Mouse (Mus musculus) adipocyte (in vitro differentiated cells): ENCODE data around the gene Csnk1d.

Source experiments
- DNase-seq: peaks from one replicate; pipeline ENCODE4 v3.0.0-alpha.2; 2016; ENCODE audit warnings: low spot score

Csnk1d gene

DNA sequence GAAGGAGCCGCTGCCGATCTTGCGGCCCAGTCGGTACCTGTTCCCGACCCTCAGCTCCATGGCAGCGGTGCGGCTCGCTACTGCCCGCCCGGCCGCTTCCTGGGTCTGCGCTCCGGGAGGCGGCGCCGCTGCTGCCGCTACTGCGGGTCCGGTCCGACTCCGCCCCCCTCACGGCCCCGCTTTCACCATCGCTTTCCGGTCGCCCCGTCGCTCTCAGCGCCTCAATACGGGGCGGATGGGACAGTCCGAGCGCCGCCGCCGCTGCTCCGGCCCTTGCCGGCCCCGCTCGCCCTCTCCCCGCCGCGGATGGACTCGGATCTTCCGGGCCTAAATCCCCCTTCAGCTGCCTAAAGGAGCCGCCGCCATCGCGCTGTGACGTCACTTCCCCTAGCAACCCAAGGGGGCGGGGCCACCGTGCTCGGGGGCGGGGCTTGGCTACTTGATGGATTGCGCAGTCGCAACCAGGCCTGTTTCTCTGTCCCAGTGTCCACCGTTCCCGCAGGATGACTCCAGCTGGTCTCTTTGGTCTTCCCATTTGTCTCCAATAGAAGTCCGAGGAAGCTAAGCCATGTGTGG, at the start of gene Csnk1d:
Csnk1d (minus strand) TSS at position 380 of the 576 bp plus-strand sequence.
- peak; percentile 96 for DNase-seq

DNA sequence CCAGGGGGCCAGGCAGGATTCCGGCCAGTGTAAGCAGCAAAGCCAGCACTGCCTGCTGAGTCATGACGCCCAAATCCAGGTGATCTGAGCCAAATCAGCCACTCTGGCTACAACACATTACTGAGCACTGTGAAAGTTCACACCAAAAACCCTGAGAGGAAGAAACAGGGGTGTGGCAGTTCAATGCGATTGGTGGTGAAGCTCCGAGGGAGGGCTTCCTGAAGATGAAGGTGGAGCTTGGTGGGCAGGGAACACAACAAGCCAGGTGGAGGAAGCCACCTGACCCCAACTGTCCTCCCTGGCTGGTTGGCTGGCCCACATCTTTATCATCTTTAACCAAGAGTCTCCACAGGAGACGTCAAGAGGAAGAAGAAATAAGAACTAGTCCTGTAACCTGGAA, 48.2 kb upstream of the Csnk1d start, which contains the start of gene Cd7:
Cd7 (minus strand) TSS at position 117 of the 400 bp plus-strand sequence.
- DNase-seq, result no peak

DNA sequence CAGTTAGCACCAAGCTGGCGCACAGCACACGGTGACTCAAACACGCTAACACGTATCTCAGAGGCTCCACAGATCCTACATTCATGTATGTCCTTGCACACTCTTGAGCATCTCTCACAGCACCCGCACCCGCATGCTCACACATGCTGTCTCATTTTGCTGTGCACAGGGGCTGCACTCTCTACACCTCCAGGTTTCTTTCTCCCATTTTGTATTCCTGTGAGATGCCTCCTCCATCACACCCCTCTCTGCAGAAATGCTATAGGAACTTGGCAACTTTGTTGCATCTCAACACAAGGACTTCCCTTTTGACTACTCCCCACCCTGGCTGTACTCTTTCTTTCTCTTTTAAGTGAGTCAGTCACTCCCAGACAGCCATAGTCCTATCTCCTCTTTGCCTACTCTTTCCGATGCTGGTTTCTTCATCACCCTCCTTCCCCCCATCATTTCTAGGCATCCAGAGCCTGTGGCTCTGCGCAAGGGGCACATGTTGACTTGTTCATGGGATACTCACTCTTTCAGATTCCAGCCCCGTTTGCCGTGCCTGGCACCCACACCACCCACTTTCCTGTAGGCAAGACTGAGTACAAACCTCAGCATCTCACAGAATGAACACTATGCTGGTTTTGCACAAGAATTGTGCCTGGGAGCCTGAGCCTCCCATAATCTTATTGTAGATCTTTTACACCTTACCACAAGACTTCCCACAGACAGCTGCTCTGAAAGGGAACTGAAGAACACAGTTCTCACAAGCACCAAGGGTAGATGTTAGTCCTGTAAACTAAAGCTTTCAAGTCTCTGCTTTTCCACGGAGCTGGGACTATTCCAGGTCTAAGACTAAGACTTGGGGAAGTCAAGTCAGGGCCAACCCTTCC, 47.5 kb upstream of the Csnk1d start:
- no peak for DNase-seq

DNA sequence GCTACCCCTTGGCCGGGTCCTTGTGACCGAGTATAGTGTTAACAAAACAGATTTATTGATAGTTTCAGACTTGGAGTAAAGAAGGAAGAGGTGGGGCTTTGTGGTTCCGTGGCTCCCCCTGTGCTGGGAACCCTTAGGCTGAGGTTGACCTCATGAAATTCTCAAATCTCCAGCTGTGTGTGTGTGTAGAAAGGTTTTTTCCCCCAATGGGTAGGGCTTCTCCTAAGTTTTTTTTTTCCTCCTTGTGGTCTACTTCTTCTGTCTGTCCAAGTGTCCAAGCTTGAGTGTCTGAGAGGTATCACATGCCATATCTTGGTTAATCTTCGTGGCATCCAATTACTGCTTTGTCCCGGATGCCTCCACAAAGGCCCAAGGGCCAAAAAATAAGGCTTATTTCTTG, 42.0 kb upstream of the Csnk1d start:
- no peak for DNase-seq

DNA sequence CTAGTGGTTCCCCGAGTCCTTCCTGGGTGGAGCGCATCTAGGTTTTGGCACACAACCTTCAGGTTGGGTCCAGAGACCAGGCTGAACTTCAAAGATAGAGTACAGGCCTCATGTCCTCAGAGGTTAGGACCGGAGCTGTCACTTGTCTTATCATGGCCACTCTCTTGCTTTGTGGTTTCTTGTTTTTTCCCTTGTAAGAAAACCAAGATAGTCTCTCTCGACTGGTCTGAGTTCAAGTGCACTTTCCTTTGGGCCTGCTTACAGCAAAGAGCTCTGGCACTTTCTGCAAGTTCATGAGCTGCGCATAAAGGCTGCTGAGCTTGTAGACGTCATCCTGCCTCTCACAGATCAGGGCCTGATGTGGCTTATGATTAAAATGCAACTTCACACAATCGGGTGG, 36.1 kb upstream of the Csnk1d start:
- DNase-seq, result no peak

DNA sequence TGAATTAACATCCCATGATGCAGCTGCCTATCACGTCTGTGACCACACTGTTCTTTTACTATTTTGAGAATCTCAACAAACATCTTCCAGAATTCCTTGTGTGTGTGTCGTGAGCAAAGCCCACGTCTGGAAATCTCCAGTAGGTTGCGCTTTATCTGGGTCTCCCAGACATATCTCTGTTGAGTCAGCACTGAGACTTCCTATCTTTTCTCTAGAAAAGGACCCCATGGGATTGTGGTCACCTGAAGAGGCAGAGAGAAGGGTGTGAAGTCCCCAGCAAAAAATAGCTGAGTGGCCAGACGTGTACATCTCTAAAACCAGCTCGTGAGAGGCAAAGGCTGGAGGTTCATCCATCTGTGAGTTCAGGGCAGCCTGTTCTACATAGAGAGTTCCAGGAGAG, 33.0 kb upstream of the Csnk1d start:
- DNase-seq, result no peak

DNA sequence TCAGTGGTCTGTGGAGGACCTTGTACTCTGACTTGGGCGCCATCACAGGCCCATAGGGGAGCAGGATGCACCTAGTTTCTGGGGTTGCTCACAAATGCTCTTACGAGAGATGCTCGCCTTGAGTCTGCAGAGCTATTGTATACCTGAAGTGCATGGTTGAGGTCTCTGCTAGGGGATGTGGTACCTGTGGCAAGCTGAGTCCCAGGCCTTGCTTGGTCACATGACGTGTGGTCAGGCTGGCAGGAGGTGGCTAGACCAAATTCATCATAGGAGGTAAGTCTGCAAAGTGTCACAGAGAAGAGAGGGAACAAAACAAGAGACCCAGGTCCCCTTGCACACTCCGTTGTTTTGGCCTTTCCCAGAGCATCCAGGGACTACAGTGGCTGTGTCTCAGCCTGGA, 28.4 kb upstream of the Csnk1d start:
- no peak for DNase-seq

DNA sequence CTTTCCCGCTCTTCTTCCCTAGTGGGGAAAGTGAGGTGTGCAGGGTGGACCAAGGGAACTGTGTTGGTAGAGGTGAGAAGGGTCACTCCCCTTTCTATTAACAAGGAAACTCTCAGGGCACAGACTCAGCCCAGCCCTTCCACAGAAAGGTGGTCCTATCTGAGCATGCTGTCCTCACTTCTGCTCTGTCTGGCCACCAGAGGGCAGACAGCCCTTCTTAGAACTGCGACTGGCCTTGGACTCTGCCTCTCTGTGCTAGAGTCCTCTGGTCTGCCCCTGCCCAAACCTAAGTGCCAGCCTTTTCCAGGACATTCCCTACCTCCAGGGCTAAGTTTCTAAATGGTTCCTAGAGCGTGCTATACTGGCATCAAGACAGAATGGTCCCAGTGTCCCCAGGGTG, 26.6 kb upstream of the Csnk1d start:
- peak; percentile 80 for DNase-seq

DNA sequence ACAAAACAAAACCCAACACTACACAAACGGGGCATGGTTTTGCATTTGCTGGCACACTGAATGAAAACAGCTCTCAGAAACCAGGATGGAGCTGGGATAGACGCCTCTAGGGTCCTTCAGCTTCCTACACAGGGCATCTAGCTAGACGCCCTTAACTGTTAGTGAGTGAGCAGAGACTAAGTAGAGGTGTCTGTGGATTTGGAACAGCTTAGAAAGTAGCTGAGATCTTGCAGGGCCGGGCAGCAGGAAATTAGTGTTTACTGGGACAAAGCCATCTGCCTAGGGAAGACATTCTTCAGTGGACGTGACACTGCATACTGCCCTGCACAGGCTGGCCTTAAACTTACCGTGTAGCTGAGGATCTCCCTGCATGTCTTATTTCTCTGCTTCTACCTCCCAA, 24.3 kb upstream of the Csnk1d start:
- DNase-seq, result no peak

DNA sequence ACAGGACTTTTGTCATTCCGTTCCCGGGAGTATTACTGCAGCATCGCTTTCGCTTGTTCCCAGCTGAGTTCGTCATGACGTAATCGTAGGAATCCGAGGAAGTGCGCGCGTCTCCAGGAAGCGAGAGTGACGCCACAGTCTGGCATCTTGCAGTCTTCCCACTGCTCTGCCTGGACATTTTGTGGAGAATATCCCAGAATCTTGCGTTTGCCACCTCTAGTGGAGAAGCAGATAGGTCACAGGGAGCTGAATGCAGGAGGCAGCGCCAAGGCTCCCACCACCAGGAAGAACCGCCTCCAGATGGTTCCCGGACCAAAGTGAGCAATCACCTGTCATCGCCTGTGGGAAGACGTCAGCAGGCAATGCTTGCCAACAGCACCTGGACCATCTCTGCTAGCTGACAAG, 23.8 kb upstream of the Csnk1d start:
- peak; percentile 31 for DNase-seq

DNA sequence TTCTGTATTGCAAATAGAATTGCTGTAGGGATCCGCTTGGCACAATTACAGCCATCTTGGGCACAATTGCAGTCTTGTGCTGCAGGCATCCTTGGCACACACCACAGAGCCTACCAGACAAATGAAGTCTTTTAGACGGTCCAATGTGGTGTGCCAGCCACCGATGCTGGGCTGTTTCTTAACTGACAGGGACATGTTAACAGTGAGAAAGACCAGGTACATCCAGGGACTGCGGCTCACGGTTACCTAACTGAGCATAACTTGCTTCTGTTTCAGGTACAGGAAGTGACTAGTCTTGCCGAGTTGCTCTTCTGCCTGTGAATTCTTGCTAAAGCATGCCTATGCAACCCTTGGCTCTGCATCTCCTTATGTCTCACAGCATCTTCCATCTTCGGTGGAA, 22.5 kb upstream of the Csnk1d start:
- DNase-seq, result no peak

DNA sequence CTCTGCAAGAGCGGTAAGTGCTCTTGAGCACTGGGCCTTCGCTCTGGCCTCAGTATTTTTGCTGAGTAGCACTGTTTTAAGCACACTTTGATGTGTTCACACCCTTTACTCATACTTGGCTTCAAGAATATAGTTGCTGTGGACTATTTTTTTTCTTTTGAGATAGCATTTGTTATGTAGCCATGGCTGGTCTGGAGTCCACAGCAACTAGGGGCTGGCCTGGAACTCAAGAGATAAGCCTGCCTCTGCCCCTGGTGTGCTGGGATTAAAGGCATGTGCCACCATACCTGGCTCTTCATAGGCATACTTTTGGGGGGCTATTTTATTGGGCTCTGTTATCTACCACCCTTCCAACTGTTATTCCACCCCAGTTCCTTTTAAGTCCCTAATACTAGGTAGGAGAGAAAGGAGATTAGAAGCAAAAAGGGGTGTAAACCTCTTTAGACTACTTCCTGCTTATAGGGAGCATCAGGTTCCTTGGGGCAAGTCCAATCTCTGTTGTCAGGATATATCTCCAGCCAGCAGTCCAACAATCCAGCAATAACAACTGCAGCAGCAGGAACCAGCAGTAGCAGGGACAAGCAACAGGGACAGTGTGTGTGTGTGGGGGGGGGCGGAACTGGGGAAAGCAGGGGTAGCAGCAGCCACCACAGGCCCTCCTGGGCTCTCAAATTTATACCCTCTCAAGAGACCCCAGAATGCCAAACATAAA, 19.1 kb upstream of the Csnk1d start:
- DNase-seq, result no peak

DNA sequence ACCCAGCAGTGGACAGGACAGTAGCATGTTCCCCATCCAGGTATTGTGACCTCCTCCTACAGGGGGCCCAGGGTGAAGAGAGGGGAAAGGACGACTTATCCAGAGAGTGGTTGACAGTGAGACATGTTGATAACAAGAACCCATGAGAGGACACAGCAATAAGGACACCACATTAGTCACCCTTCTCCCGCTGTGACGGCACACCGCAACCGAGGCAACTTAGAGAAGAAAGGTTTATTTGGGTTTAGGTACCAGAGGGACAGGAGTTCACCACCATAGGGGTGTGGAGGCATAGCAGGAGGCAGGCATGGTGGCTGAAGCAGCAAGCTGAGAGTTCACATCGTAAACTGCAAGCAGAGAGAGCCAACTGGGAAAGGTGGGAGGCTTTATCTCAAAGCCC, 15.1 kb upstream of the Csnk1d start:
- no peak for DNase-seq

DNA sequence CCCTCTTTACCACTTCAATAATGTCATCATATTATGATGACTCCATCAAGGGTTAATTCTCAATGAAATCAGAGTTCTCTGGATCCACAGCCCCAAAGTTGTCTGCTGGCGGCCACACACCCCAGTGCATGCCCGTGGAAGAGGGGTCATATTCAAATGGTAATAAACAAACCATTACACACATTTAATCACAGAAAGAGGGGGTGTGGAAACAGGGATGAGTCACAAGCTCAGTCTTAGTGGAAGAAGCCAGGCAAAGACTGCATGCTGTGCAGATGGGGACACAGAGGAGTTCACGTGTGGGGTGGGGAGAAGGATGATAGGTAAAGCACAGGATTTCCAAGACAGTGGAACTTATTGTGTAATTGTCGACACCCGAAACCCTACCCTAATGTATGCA, 13.2 kb upstream of the Csnk1d start:
- DNase-seq, result no peak

DNA sequence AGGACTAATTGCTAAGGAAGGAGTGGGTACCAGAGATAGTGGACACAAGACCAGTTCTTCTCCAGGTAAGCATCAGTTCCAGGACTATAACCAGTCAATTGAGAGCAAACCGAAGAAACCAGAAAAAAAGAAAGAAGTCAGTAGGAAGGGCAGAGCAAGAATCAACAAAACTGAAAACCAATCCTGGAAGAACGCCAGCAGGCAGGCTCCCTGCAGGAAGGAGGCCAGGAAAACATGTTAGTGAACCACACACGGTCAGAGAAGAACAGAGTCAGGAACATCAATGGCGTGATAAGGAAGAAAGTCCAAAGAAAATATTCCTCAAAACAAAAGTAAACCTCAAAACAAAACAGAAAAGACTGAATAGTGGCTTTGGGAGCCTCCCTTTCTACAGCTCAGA, 10.8 kb upstream of the Csnk1d start:
- DNase-seq, result peak; percentile 69

DNA sequence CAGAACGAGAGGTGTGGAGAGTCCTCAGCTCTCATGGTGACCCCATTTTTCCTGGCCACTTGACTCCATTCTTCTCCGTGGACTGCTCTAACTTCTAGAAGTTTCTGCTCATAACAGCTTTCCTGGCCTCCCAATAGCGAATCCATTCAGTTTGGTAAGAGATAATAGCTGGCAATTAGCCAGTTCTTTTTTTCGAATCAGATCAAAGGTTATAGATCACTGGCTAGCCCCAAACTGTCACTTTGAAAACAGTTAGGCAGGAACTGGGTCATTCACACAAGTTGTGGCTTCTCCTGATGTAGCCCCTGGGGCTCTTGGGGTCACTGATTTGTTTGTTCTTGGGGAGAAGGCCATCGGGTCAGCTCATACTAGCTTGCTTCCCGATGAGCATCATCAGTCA, 3.6 kb upstream of the Csnk1d start:
- DNase-seq, result no peak

DNA sequence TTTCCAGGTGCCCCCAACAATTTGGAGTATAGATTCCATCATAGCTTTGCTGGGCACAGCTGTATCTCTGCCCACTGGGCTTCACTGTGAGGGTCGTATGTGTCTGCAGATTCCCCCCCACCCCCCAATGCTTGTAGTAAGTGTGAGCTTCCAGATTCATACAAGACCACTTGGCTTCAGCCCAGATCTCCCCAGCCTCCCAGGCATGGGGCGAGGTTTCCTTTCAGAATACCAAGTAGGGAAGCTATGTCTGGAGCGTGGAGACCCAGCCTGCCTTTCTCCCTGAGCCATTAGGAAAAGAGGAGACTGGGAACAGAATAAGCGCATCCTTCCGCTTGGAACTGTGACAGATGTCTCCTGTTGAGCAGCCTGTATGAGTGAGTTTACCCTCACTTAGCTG, 2.5 kb upstream of the Csnk1d start:
- no peak for DNase-seq

DNA sequence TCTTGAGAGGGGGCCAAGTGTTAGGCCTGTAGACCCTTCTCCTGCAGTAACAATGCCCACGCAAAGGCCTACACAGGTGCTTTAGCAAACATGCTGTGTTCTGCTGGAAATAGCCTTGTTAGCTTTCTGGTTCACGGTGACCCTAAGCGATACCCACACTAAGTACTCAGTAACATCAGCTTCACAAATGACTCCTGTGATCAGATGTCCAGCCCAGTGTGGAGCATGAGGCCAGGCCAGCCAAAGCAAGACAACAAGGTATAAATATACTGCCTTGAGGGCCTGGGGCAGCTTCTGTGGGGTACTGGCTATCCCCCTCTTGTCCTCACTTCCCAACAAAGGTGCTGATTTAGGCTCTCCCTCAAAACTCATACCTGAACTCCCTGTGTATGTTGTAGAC, 1.9 kb upstream of the Csnk1d start:
- no peak for DNase-seq

DNA sequence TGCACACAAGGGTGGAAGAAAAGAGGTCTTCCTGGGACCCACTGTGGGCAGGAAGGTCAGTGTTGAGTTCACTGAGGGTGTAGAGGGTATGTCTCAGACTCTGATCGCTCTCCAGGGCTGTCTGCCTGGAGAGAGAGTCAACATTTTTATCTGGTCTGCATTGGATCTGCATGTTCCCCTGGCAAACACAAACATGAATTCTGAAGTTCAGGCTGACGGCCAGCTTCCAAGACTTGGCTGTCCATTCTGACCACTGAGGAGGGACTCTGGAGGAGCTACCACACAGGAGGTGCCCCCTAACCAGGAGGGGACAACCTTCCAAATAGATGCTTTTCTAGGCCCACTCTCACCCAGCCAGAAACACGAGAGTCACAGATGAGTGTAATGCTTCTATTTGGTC, 661 bp upstream of the Csnk1d start:
- peak; percentile 53 for DNase-seq

DNA sequence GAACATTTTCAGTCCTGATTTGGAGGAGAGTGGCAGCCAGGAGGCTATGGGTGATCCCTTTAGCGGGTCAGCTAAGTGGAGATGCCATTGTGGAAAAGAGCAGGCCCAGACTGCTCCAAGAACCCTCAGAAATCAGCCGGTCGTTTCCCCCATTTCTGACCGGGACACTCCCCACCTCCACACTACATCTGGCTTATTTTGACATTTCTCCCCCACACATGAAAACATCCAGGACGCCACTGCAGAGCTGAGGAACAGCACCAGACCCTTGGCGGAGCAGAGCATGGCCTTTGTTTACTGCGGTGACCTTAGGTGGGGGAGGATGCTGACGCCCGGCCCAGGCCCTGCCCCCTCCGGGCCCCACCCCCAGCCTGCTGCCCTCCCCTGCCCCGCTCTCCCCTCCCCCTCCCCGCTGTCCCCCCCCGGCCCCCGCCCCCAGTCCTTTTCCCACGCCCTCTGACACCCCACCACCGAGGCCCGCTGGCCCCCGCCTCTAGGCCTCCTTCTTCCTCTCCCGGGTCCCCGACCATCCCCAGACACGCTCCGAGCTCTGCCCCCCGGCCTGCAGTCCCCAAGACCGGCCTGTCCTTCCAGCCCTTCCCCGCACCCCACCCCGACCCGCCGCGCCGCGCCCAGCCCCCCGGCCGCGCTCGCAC, 876 bp downstream of the Csnk1d start:
- peak; percentile 63 for DNase-seq

DNA sequence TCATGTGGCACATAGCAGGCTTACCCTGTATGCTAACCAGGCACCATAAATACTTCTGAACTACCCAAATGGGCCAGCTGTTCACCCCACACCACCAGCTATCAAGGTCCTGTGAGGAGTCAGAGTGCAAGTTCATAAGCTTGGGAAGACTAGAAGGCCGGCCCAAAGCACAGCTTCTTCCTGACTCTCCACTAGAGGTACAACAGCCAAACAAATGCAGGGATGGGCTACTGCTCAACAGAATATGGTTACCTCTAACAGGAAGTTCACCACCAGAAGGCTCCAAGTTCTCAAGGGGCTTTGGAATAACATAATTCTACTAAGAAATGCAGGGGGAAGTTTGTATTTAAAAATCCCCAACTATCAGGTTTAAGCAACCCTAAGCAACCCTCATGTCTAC, 1.6 kb downstream of the Csnk1d start:
- DNase-seq, result peak; percentile 35

DNA sequence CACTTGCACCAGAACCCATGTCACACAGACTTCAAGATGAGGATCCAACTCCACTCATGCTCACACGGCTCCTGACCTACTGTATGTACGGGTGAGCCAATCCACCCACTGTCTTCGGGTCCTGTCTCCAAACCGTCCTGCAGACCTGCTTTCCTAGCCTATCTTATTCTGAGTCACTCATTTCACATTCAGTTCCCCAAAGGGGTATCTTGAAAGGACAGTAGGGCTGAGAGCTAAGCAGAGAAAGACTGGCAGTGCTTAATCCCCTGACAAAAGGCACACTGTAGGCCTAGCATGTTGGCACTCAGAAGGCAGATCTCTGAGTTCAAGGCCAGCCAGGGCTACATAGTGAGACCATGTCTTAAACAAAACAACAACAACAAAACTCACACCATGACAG, 2.7 kb downstream of the Csnk1d start:
- DNase-seq, result peak; percentile 31

DNA sequence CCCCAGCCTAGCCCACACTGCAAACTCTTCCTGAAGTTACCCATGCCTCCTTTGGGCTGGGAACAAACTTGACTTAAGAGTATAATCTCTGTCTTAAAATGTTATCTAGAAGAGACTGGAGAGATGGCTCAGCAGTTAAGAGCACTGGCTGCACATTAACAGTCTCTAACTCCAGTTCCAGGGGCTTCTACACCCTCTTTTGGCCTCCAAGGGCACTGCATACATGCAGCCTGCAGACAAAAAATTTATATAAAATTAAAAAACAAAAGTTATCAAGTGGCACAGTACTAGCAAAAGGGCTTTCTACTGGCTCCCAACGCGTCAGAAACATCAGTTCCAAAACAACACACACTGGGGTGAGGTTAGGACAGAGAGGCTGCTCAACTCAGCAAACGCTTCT, 3.5 kb downstream of the Csnk1d start:
- no peak for DNase-seq
